Mouse (Mus musculus) lung, adult 2 months (tissue): Measurements from ENCODE around the gene Arap1.

Source experiments
- CTCF ChIP-seq: fragments of 200-500 bp; IDR thresholded peaks from 2 replicates; pipeline ENCODE4 v1.5.1; 2011; ENCODE audit warnings: mild to moderate bottlenecking, low read length, control low read depth; ENCODE audit not compliant: insufficient read depth
- POLR2A ChIP-seq: fragments of 200-500 bp; IDR thresholded peaks from 2 replicates; pipeline ENCODE4 v1.6.1; 2011; ENCODE audit warnings: low read depth, mild to moderate bottlenecking, control low read depth, low read length, borderline replicate concordance; ENCODE audit errors: extremely low read depth

GRCm38 (mm10) chr7:101306841-101307240, 41.0 kb upstream of the Arap1 start:
- TF ChIP-seq CTCF (no peak), POLR2A (no peak)
